Mouse (Mus musculus) layer of hippocampus, adult 8-10 months (tissue): ENCODE data around the gene Umod. TPM values are rescaled to one million over a fixed set of nuclear protein-coding genes. Genes with fewer than 3 reads are reported as not detected.
A peak's percentile ranks its signal among the peaks of the same experiment; 100 is the strongest.

Experiments
- DNase-seq, 2 experiments: peaks; one replicate each; pipeline ENCODE4 v3.0.0; 2022; ENCODE audit warnings: low spot score in 2 of 2
- total RNA-seq, 4 experiments: library from RNA; stranded (reverse); gene quantifications; 2 replicates each; pipeline ENCODE4 v1.2.4; 2022

Gene Umod
- total RNA-seq, result not detected

DNA sequence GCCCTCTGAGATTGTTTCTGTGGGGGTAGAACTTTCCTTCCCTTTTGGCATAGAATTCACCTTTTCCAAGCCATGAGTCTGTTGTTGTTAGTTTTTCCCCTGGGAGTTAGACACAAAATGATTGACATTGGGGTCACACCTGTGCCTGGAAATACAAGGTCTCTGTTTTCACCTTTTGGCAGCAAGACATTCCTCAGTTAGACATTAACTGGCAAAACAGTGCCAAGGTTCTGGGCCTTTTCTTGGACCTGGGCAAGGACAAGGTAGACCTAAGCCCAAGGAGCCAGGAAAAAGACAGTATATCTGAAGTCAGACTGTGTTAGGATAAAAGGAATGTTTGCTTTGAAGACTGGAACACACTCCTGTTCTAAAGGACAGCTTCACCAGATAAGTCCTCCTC lies at the start of gene Umod:
Umod (minus strand) TSS at position 27 of the 400 bp plus-strand sequence.
- DNase-seq, result no peak

- no peak for DNase-seq
Measured at GRCm38 (mm10) chr7:119528617-119529016, 49.5 kb upstream of the Umod start.

DNA sequence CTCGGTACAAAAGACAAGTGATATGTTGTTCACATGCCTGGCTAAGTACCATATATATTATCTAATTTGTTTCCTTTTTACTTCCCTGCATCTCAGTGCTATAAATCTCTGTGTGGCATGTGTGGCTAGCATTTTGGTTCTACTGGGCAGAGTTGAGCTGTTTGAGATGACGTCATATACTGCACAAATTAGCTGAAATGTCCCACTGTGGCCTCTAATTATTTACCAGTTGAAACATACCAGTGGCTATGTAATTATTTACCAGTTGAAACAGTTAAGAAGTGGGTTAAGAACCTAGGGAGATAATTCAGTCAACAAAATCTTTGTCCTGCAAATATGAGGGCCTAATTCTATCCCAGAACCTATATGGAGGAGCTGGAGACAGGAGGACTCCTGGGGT lies 48.5 kb upstream of the Umod start:
- DNase-seq, result no peak

DNA sequence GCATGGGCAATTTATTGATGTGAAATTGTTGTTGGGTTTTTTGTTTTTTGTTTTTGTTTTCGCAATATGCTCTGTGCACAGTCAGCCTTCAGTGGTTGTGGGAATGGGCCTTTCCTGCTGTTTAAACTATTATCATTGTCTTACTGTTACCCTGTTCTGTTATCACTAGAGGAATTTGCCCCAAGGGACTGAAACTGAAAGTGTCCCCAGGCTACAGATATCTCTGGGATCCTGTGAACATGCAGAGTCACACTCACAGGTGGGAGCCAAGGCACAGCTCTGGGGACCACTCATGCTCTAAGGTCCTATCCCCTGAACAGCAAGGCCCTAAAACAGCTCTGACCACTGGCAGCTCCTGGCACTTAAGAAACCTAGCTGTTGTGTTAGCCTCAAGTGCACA lies 48.1 kb upstream of the Umod start:
- DNase-seq, result no peak

DNA sequence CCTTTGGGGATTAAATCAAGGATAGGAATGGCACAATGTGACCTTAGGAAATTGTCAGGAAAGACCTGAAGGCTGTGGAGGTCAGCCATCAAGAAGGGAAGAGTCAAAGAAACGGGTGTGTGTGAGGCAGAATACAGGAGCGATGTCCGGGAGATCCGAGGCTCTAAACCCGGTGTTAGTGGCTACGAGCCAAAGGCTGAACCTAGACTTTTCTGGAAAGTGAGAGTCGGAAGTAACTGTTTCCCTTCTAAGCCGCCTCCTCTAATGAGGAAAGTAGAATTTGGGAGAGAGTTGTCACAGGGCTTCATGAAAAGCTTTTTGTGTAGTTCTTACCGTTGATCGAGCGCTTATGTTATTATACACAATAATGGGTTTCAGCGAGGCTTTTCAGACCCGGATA lies 47.4 kb upstream of the Umod start:
- no peak for DNase-seq

GRCm38 (mm10) chr7:119525881-119526281 lies 46.8 kb upstream of the Umod start:
- DNase-seq, result no peak

GRCm38 (mm10) chr7:119523389-119523788 lies 44.3 kb upstream of the Umod start, which contains the start of gene Pdilt:
Gene Pdilt (minus strand): TSS chr7:119523489.
- DNase-seq, result no peak

- no peak for DNase-seq
Measured at GRCm38 (mm10) chr7:119522385-119522784, 43.3 kb upstream of the Umod start.

DNA sequence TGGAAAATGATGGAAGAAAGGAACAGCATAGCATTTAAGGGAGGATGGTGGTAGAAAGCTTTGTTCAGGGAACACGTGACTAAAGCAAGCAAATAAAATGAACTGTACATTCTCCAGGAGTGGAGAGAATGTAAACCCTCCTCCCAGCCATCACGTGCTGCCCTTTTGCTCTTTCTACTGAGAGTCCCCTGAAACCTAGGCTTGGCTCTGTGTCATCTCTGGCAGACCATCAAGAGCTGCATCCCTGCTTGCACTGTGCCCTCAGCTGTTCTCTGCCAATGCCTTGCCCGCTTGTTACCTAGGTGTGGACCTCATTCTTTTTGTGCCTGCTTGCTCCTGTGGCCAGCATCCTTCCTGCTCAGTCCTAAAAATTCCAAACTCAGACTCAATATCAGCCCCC lies 42.7 kb upstream of the Umod start:
- DNase-seq, result no peak

DNA sequence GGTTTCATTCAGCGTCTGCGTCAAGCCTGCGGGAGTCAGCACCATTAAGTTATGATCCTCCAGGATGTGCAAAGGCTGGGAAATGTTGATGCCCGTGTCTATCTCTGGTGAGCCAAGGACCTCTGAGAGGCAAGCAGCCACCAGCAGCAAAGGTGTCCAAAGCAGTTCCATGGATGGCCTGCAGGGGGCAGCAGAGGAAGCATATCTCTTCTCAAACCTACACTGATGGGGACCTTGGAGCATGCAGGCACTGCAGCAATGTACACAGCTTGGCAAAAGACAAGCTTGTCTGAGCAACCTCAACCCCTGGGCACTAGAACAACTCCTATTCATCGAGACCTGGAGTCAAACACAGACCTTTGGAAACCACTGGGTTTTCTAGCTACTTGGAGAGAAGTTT lies 40.6 kb upstream of the Umod start:
- peak; percentile 59 to 88 for DNase-seq

DNA sequence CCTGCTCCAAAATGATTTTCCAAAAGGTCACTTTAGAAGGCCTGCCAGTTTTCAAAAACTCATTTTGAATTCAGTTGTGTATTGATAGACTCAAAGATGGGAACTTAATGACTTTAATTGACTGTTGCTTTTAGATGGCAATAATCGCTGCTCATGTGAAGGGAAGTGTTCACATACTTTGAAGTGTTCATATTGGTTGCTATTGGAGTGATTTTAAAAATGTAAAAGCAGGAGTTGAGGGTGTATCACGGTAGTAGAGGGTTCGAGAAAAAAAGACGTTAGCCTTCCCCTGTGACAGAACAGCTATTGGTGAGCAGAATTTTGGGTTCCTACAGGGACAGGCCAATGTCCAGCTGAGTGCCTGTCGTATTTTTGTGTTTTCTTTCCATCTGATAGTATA lies 40.1 kb upstream of the Umod start, which contains the start of gene Acsm5:
Acsm5 (plus strand) TSS at position 301 of the 400 bp plus-strand sequence.
- no peak for DNase-seq

DNA sequence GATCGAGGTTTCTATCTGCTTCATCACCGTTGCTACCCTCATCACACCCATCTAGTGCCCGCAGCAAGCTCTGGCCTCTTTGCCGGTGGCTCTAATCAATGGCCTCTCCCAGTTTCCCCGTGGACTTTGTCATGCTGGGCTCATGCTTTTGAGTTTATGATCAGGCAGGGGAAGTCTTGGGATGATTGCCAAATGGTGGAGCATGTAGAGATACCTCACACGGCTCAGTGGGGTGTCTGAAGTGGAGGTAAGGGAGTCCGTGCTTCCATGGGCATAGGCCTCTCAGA lies 37.1 kb upstream of the Umod start:
- DNase-seq, result no peak

DNA sequence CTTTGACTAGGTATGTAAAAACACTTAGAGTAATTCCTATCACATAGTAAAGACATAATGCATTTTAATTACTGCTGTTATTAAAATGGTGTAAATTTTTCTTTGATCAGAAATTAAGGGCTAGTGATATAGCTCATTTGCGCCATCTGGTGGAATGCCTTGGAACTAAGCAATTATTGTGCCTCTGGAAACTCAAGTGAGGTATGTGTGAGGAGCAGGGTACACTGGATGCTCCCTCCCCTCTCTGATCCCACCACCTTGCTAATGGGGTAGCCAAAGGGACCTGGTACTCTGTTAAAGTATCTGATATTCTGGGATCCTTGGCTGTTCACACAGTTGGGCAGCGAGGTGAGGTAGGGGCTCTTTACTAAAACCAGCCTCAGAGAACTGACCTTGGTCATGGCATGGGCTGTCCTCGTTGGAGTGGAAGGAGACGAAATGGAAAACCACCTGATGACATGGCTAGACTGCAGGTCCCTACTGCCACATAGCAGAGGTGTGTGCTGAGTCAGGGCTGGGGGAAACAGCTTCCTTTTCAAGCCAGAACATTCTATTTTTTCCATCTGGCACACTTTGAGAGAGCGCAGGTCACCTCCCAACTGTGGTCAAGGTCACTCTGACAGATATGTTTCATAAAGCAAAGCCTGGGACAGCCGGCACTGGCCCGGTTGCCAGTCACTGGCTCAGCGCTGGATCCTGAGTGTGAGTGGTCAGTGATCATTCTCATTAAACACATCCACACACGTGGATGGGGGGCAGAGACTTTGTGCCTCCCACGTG lies 36.6 kb upstream of the Umod start:
- peak in 1 of 2 experiments; percentile 65 for DNase-seq

GRCm38 (mm10) chr7:119513056-119513455 lies 34.0 kb upstream of the Umod start:
- DNase-seq, result peak; percentile 13 to 63

DNA sequence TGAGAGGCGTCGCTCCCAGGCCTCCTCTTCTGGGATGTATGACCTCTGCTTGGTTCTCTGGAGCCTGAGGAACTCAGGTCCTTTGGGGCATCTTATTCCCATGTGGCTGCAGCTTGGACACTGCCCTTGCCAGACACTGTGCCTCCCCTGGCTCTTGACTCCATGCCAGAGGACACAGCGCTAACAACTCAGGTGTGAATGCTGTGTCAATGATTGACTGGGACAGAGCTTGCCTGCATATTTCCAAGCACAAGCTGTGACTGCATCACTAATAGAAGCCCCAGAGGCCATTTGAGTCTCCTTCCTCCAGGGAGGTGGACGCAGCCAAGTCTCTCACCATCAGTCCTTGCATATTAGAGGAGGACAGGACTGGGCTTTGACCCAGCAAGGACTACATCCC lies 32.1 kb upstream of the Umod start:
- DNase-seq, result no peak

- no peak for DNase-seq
Measured at GRCm38 (mm10) chr7:119490041-119490780, 11.1 kb upstream of the Umod start.

- no peak for DNase-seq
Measured at GRCm38 (mm10) chr7:119486683-119487082, 7.6 kb upstream of the Umod start.

DNA sequence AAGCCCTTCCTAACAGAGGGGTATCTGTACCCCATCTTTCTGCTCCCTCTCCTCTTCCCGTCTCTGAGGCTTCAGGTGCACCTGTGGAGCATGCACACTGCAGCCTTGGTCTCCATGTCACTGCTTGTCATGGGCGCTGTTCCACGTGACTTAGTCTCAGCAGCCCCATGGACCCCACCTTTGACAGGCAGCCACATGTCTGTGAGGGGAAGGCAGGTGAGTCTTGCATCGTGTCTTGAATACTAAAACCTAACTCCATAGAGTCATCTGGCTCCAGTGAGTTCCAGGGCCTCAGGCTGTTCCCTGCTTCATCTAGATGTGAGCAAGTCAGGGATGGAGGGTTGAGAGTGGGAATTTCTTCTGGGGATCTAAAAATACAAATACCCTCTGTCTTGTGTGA lies 5.1 kb upstream of the Umod start:
- no peak for DNase-seq

GRCm38 (mm10) chr7:119476500-119477389 lies 2.3 kb downstream of the Umod start:
- no peak for DNase-seq

- DNase-seq, result no peak
Measured at GRCm38 (mm10) chr7:119459185-119459584, 19.9 kb downstream of the Umod start, which contains the start of gene Gp2. Gene Gp2 (minus strand): TSS chr7:119459285.

GRCm38 (mm10) chr7:119454192-119454591 lies 24.9 kb downstream of the Umod start:
- no peak for DNase-seq

GRCm38 (mm10) chr7:119443849-119444248 lies 35.2 kb downstream of the Umod start:
- DNase-seq, result peak in 1 of 2 experiments; percentile 13
